Mouse (Mus musculus) liver, embryonic 15.5 days (tissue): ENCODE data around the gene Zfp341. TPM values are rescaled to one million over a fixed set of nuclear protein-coding genes. Genes with fewer than 3 reads are reported as not detected.

Source experiments
- ATAC-seq: fragments of 200-750 bp; cut with Nextera tagmentation; 2 replicates; pipeline ENCODE4 v1.8.0; 2017; ENCODE audit warnings: moderate number of reproducible peaks, mild to moderate bottlenecking, moderate library complexity; ENCODE audit not compliant: insufficient read depth
- H3K27ac ChIP-seq: fragments of 300-500 bp; sonication (generic); replicated peaks from 2 replicates; pipeline ENCODE4 v1.5.1; 2015; ENCODE audit warnings: mild to moderate bottlenecking, inconsistent platforms
- H3K27me3 ChIP-seq: fragments of 300-500 bp; sonication (generic); 2 replicates; pipeline ENCODE4 v1.6.1; 2015; ENCODE audit warnings: mild to moderate bottlenecking, inconsistent platforms
- H3K36me3 ChIP-seq: fragments of 300-500 bp; sonication (generic); replicated peaks from 2 replicates; pipeline ENCODE4 v1.6.1; 2015; ENCODE audit warnings: moderate library complexity, mild to moderate bottlenecking, inconsistent platforms
- H3K4me1 ChIP-seq: fragments of 300-500 bp; sonication (generic); replicated peaks from 2 replicates; pipeline ENCODE4 v1.6.1; 2015; ENCODE audit warnings: inconsistent platforms
- H3K4me2 ChIP-seq: fragments of 300-500 bp; sonication (generic); 2 replicates; pipeline ENCODE4 v1.6.1; 2015; ENCODE audit warnings: moderate library complexity, mild to moderate bottlenecking, inconsistent platforms
- H3K4me3 ChIP-seq: fragments of 300-500 bp; sonication (generic); replicated peaks from 2 replicates; pipeline ENCODE4 v1.5.1; 2015; ENCODE audit warnings: mild to moderate bottlenecking, inconsistent platforms
- H3K9ac ChIP-seq: fragments of 300-500 bp; sonication (generic); 2 replicates; pipeline ENCODE4 v1.6.1; 2015; ENCODE audit warnings: moderate library complexity, mild to moderate bottlenecking, inconsistent platforms
- H3K9me3 ChIP-seq: fragments of 300-500 bp; sonication (generic); replicated peaks from 2 replicates; pipeline ENCODE4 v1.6.1; 2016; ENCODE audit warnings: inconsistent platforms
- WGBS: fragments of 180-500 bp; shearing (Covaris S2); methylation state at CpG from one replicate; pipeline ENCODE4 v1.1.7; 2015; ENCODE audit warnings: mixed read lengths; ENCODE audit not compliant: insufficient replicate concordance; 5-methylcytosine and 5-hydroxymethylcytosine counted together
- polyA plus RNA-seq: library from polyadenylated mRNA; unstranded; fragments of >200 nt; fragmentation: Nextera tagmentation; extraction: Ambion mirVana; gene quantifications from 2 replicates; pipeline ENCODE4 v1.2.1, GENCODE M21; 2015

Zfp341 gene
- polyA plus RNA-seq, 1 experiment from 2014 or later, result 2.6 TPM

DNA sequence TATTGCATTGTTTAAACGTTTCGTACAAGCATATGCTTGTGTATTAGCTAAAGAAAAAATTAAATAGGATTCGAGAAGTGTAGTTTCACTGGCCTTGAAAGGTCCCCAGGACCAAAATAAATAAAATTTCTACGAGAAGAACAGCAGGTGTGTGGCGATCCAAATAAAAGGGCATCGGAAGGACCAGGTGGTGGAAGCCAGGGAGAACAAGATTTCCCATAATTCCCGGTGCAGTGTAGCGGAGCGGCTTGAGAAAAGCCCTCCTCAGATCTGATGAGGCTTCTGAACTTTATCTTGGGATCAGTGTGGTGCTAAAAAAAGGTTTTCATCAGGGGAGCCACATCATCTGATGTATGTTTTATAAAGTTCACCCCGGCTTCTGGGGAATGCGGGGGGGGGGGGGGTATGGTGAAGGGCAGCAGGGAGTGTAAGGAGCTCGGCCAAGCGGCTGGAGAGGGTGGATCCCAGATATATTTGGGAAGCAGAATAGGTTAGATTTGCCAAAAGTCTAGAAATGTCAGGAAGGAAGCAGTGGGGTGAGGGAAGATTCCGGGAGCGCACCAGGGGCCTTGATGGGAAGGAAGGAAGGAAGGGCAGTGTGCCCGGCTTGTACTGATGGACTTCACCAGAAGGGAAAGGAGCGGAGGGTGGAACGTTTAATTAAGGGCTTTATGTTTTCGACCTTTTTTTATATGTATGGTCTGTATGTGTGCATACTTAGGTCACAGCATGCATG lies 1.9 kb downstream of the Zfp341 start:
- WGBS, result 43% methylated on average over 19 of the region's 19 CpGs
- Histone ChIP-seq H3K27ac (peak overlapping the region; percentile 96), H3K9ac (peak overlapping the region; percentile 49), H3K4me1 (peaks cover 55% of the 10 kb centered on the region), H3K27me3 (no peaks in the 10 kb centered on the region), H3K4me2 (peak overlapping the region; percentile 96), H3K4me3 (peak overlapping the region; percentile 76), H3K36me3 (no peaks in the 10 kb centered on the region), H3K9me3 (no peaks in the 10 kb centered on the region)
- ATAC-seq, result no peak

DNA sequence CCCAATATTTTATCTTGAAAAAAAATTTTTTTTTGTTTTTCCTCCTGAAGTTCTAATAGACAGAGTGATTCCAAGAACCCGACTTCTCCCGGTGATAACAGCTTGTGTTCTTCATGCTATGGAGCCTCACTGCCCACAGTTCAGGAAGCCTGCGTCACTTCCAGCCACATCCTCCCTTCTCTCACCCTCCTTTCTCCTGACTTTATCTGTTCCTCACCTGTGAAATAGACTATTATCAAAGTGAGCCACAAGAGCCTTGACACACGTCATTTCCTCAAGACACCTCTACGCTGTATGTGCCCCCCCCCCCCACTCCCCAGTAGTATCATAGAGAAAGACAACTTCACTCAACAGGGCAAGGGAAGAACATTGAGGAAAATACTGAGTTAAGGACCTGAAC lies 2.6 kb downstream of the Zfp341 start:
- 21% methylated on average over 5 of the region's 5 CpGs for WGBS
- H3K27ac ChIP-seq, result peak overlapping the region; percentile 96
- H3K27me3 ChIP-seq, result no peaks in the 10 kb centered on the region
- H3K36me3 ChIP-seq, result no peaks in the 10 kb centered on the region
- H3K9me3 ChIP-seq, result no peaks in the 10 kb centered on the region
- H3K4me3 ChIP-seq, result peak overlapping the region; percentile 76
- H3K9ac ChIP-seq, result peak overlapping the region; percentile 49
- H3K4me1 ChIP-seq, result peaks cover 50% of the 10 kb centered on the region
- peak overlapping the region; percentile 96 for H3K4me2 ChIP-seq
- ATAC-seq, result no peak

DNA sequence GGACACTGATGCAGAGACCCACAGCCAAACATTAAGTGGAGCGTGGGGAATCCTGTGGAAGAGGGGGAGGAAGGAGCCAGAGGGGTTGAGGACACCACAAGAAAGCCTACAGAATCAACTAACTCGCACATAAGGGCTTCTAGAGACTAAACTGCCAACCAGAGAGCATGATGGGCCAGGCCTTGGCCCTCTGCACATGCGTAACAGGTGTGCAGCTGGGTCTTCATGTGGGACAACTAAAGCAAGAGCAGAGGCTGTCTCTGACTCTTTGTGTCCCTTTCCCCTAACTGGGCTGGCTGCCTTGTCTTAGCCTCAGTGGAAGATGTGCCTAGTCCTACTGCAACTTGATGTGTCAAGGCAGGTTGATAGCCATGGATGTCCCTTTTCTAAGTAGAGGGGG lies 4.0 kb downstream of the Zfp341 start:
- Histone ChIP-seq H3K36me3 (no peaks in the 10 kb centered on the region), H3K4me1 (peaks cover 50% of the 10 kb centered on the region), H3K9ac (no peak overlapping the region), H3K27ac (no peak overlapping the region), H3K27me3 (no peaks in the 10 kb centered on the region), H3K9me3 (no peaks in the 10 kb centered on the region), H3K4me2 (no peak overlapping the region), H3K4me3 (no peak overlapping the region)
- no peak for ATAC-seq
- 84% methylated on average over 3 of the region's 3 CpGs for WGBS

DNA sequence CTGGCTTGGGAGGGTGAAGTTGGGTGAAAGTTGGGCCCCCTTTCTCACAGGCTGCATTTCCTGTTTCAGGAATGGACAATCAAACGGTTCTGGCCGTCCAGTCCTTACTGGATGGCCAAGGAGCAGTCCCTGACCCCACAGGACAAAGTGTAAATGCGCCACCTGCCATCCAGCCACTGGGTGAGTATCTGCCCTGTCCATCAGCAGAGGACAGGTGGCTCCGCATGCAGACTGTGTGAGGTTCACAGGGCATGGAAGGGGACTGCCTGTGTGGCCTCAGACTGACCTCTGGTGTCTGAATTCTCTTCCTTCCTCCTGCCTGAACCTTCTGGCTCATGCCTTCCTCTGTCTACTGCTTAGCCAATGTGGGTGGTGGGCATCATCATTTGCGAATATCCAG lies 8.6 kb downstream of the Zfp341 start:
- H3K27me3 ChIP-seq, result no peaks in the 10 kb centered on the region
- peaks cover 29% of the 10 kb centered on the region for H3K36me3 ChIP-seq
- no peak overlapping the region for H3K9ac ChIP-seq
- peaks cover 13% of the 10 kb centered on the region for H3K4me1 ChIP-seq
- no peak for ATAC-seq
- no peak overlapping the region for H3K27ac ChIP-seq
- H3K4me3 ChIP-seq, result no peak overlapping the region
- no peak overlapping the region for H3K4me2 ChIP-seq
- WGBS, result 51% methylated on average over 5 of the region's 5 CpGs
- peaks cover 6% of the 10 kb centered on the region for H3K9me3 ChIP-seq

DNA sequence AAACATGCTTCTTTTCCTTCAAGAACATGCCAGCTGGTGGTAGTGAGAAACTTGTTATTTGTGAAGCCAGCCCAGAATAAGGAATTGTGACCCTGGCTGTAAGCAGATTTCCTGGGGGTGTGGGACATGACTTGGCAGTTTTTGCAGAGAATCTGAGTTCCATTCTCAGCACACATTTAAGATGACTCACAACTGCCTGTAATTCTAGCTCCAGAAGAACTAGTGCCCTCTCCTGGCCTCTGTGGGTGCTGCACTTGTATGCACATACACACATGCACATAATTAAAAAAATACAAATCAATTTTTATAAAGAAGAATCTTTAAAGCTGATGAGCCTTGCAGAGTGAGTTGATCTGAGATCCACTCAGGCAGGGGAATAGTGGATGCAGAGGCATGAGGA lies 11.0 kb downstream of the Zfp341 start:
- Histone ChIP-seq H3K27ac (no peak overlapping the region), H3K4me2 (no peak overlapping the region), H3K9ac (no peak overlapping the region), H3K4me1 (peaks cover 14% of the 10 kb centered on the region), H3K36me3 (peaks cover 42% of the 10 kb centered on the region), H3K27me3 (no peaks in the 10 kb centered on the region), H3K9me3 (peaks cover 6% of the 10 kb centered on the region), H3K4me3 (no peak overlapping the region)
- no peak for ATAC-seq

DNA sequence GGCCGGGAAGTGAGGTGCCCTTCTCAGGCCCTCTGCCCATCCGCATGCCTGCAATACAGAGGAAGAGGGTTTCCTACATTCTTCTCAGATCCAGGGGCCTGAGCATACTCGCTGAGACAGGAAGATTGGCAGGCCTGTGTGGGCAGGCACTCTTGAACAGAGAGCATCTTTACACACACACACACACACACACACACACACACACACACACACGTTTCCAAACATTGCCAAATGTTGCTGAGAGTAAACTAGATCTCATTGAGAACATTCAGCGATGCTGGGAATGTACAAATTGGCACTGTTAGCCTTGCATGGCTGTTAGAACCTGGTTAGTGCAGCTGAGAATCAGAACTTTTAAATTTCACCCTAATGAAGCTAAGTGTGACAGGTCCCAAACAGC lies 17.4 kb downstream of the Zfp341 start:
- peak overlapping the region; percentile 72 for H3K4me2 ChIP-seq

DNA sequence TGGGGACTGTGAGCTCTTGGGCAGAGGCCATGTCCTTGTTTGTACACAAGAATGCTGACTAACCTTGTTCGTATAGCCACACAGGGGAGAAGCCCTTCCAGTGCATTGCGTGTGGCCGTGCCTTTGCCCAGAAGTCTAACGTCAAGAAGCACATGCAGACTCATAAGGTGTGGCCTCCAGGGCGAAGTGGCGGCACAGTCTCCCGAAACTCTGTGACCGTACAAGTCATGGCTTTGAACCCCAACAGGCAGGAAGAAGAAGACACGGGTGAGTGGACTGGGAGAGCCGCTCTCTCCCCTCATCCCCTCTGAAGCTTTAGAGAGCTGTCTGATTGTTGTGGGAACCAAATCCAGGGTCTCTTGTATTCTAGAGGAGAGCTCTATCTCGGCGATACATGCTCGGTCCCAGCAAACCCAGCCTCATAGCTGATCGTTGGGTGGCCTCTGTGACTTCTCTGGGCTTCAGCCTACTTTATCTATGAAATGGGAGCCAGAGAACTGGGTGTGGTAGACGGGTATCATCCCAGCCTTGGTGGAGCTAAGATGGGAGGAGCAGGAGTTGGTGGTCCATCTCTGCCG lies 19.2 kb downstream of the Zfp341 start:
- peaks cover 55% of the 10 kb centered on the region for H3K4me1 ChIP-seq
- peak; percentile 86 for ATAC-seq
- H3K9ac ChIP-seq, result peak overlapping the region; percentile 87
- peaks cover 49% of the 10 kb centered on the region for H3K36me3 ChIP-seq
- WGBS, result 15% methylated on average over 16 of the region's 16 CpGs
- H3K27ac ChIP-seq, result peak overlapping the region; percentile 99
- no peaks in the 10 kb centered on the region for H3K9me3 ChIP-seq
- H3K4me3 ChIP-seq, result peak overlapping the region; percentile 73
- H3K27me3 ChIP-seq, result no peaks in the 10 kb centered on the region
- peak overlapping the region; percentile 72 for H3K4me2 ChIP-seq

More for the DNA sequence above, 17.4 kb downstream of the Zfp341 start:
- Histone ChIP-seq H3K27me3 (no peaks in the 10 kb centered on the region), H3K27ac (peak overlapping the region; percentile 99), H3K4me1 (peaks cover 50% of the 10 kb centered on the region), H3K9me3 (no peaks in the 10 kb centered on the region), H3K36me3 (peaks cover 44% of the 10 kb centered on the region), H3K4me3 (peak overlapping the region; percentile 73), H3K9ac (peak overlapping the region; percentile 87)
- no peak for ATAC-seq
- 74% methylated on average over 5 of the region's 5 CpGs for WGBS

DNA sequence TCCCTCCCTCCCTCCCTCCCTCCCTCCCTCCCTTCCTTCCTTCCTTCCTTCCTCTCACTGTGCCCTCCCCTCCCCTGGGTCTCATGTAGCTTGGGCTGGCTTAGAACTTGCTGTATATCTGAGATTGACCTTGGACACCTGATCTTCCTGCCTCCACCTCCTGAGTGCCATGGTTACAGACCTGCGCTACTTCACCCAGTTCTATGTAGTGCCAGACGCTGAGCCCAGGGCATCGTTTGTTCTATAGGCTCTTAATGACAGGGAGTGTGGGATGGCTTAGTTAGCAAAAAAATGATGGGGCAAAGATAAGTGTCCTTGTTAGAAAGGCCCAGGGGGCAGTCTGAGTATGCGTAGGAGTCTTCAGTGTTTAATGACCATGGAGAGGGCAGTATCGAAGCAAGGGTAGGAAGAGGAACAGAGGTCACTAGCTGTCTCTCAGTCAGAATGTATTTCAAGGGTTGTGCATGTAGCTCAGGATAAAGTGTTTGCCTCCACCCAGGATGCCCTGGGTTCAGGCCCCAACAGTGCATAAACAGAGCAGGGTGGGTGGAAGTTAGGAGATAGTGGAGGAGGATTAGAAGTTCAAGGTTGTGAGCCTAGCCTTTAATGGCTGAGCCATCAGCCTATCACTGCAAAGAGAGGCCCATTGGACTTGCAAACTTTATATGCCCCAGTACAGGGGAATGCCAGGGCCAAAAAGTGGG lies 20.1 kb downstream of the Zfp341 start:
- H3K27ac ChIP-seq, result peak overlapping the region; percentile 99
- H3K9me3 ChIP-seq, result no peaks in the 10 kb centered on the region; the same call in 1 of the 2 replicates
- peak; percentile 43 for ATAC-seq
- 61% methylated on average over 5 of the region's 5 CpGs for WGBS
- peak overlapping the region; percentile 73 for H3K4me3 ChIP-seq
- H3K4me1 ChIP-seq, result peaks cover 55% of the 10 kb centered on the region
- H3K27me3 ChIP-seq, result no peaks in the 10 kb centered on the region
- peaks cover 53% of the 10 kb centered on the region for H3K36me3 ChIP-seq
- peak overlapping the region; percentile 72 for H3K4me2 ChIP-seq
- peak overlapping the region; percentile 87 for H3K9ac ChIP-seq

DNA sequence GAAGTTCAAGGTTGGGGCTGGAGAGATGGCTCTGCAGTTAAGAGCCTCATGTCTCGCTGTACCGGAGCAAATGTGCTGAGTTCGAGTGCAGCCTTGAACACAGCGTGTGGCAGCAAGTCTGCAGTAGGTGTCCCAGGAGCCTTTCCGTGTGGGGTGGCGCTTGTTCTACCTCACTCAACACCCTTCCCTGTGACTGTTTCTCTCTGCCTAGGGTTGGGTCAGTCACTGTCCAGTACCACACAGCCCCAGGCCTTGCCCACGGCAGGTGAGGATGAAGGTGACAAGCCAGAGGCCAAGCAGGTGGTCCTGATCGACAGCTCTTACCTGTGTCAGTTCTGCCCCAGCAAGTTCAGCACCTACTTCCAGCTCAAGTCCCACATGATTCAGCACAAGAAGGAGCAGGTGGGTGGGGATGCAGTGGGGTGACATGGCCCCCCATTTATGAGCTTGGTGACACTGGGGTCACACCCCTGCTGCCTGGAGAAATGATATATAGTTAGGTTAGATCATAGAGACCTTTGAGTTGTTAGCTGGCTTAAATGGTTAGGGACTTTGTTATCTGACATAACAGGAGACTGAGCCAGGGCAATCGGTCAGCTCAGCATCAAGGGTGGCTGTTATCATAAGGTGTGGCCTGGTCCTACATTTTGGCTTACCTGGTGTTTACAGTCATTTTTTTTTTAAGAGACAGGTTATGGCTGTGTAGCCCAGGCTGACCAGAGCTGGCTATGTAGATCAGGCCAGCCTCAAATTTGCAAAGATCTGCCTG lies 21.0 kb downstream of the Zfp341 start:
- Histone ChIP-seq H3K4me2 (peak overlapping the region; percentile 72), H3K27me3 (no peaks in the 10 kb centered on the region), H3K4me3 (peak overlapping the region; percentile 73), H3K36me3 (peaks cover 53% of the 10 kb centered on the region), H3K4me1 (peaks cover 47% of the 10 kb centered on the region), H3K27ac (peak overlapping the region; percentile 99), H3K9ac (peak overlapping the region; percentile 87), H3K9me3 (no peaks in the 10 kb centered on the region; the same call in 1 of the 2 replicates)
- ATAC-seq, result peak; percentile 37
- 61% methylated on average over 9 of the region's 9 CpGs for WGBS

DNA sequence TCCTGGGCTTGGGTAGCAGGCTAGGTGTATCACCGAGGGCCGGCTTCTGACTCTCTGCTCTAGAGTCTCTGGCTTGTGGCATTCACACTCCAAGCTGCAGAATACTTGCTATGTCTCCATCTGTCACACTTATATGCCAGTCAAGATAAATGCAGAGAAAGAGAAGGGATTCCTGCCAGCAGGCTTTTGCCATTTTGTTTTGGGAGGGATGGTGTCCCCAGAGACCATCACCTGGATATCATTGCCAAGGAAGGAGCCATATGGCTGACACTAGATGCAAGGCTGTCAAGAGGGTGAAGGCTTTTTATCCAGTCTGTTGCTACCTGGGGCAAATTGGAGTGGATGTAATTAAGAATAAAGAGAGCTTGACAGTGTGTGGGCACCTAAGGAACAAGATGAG lies 22.7 kb downstream of the Zfp341 start:
- Histone ChIP-seq H3K36me3 (peaks cover 48% of the 10 kb centered on the region), H3K27ac (peak overlapping the region; percentile 99), H3K9ac (no peak overlapping the region; the same call in 1 of the 2 replicates)

More for the DNA sequence above, 22.7 kb downstream of the Zfp341 start:
- no peak overlapping the region for H3K4me2 ChIP-seq
- H3K27me3 ChIP-seq, result no peaks in the 10 kb centered on the region
- no peak for ATAC-seq
- 92% methylated on average over 2 of the region's 2 CpGs for WGBS
- no peaks in the 10 kb centered on the region; the same call in 1 of the 2 replicates for H3K9me3 ChIP-seq
- peaks cover 31% of the 10 kb centered on the region for H3K4me1 ChIP-seq
- H3K4me3 ChIP-seq, result no peak overlapping the region
